ENCODE assay signal across 8 mouse cellular contexts in genomic region chr4:133632483-133633327, GRCm38 (mm10). TPM values are rescaled to one million over a fixed set of nuclear protein-coding genes. Genes with fewer than 3 reads are reported as not detected.
DNase-seq lines count a peak whose midpoint lies in the region; ATAC-seq and TF ChIP-seq lines count a peak whose summit lies in the region.

No protein-coding gene starts in this region.

- DNase-seq in heart, embryonic 10.5 days (ENCODE audit: low spot score): no peak
- no peak for DNase-seq in heart, adult 9 months (ENCODE audit: low spot score in 2 of 2)
- DNase-seq in CD4-positive, CD25-positive, alpha-beta regulatory T cell, adult 2 months (ENCODE audit: low read depth, low spot score): peak; percentile 66
- peak; percentile 59 for DNase-seq in brain, adult 2 months (ENCODE audit: low read depth, low spot score)
- DNase-seq in kidney, postnatal 4 days: peak; percentile 32 to 62
- no peak for DNase-seq in layer of hippocampus, postnatal 14 days (ENCODE audit: low spot score in 2 of 2)

- peak; percentile 43; the same call in 1 of the 2 replicates for ATAC-seq in heart, embryonic 12.5 days (ENCODE audit: insufficient number of reproducible peaks, low FRiP score)

- peak overlapping the region; percentile 97 for H3K4me2 ChIP-seq in heart, embryonic 12.5 days
- peak overlapping the region; percentile 91 for H3K4me2 ChIP-seq in myocyte (ENCODE audit: low read depth)

- TF ChIP-seq POLR2A in myocyte (IDR thresholded peaks at IDR 0.05; ENCODE audit: insufficient read length, low read depth): no peak

- peaks cover 31% of the 10 kb centered on the region for H3K4me1 ChIP-seq in heart, embryonic 10.5 days
- peaks cover 42% of the 10 kb centered on the region for H3K4me1 ChIP-seq in heart, embryonic 12.5 days (replicated peaks)

- H3K27ac ChIP-seq in heart, embryonic 10.5 days: peak overlapping the region; percentile 89
- H3K27ac ChIP-seq in heart, embryonic 12.5 days (ENCODE audit: poor library complexity, severe bottlenecking): peak overlapping the region; percentile 53; the same call in 1 of the 2 replicates

- peak overlapping the region; percentile 90 for H3K9ac ChIP-seq in heart, embryonic 12.5 days

- WGBS in heart, embryonic 10.5 days: 3% methylated on average over 64 of the region's 69 CpGs
- 1% methylated on average over 63 of the region's 69 CpGs for WGBS in heart, embryonic 12.5 days

- no peaks in the 10 kb centered on the region for H3K27me3 ChIP-seq in heart, embryonic 10.5 days (ENCODE audit: insufficient read depth, poor library complexity, severe bottlenecking)
- H3K27me3 ChIP-seq in heart, embryonic 12.5 days (replicated peaks): no peaks in the 10 kb centered on the region
- H3K27me3 ChIP-seq in myocyte (ENCODE audit: control insufficient read depth, insufficient read depth, insufficient read length): no peaks in the 10 kb centered on the region

- H3K9me3 ChIP-seq in heart, embryonic 10.5 days: no peaks in the 10 kb centered on the region
- H3K9me3 ChIP-seq in heart, embryonic 12.5 days (replicated peaks): no peaks in the 10 kb centered on the region

- 0 out of 2 replicates have a peak, but pooled peaks cover 4% of the 10 kb centered on the region for H3K36me3 ChIP-seq in heart, embryonic 10.5 days
- H3K36me3 ChIP-seq in heart, embryonic 12.5 days: no peaks in the 10 kb centered on the region
- H3K36me3 ChIP-seq in myocyte (ENCODE audit: control insufficient read depth, insufficient read depth): no peaks in the 10 kb centered on the region

- H3K4me3 ChIP-seq in heart, embryonic 10.5 days: peak overlapping the region; percentile 83
- H3K4me3 ChIP-seq in heart, embryonic 12.5 days: peak overlapping the region; percentile 89
- H3K4me3 ChIP-seq in myocyte: peak overlapping the region; percentile 46

- peaks cover 33% of the 10 kb centered on the region for H3K79me2 ChIP-seq in myocyte (ENCODE audit: control insufficient read depth, insufficient read depth)

- peak overlapping the region; percentile 42 for H3ac ChIP-seq in myocyte (ENCODE audit: control insufficient read depth, insufficient read length)

TF ChIP-seq in myocyte, 11 proteins besides CTCF, POLR2A, EP300 and RAD21:
- TF ChIP-seq TCF3 (IDR thresholded peaks at IDR 0.05; ENCODE audit: insufficient read length, low read depth) (no peak), TCF12 (IDR thresholded peaks at IDR 0.05; ENCODE audit: insufficient read depth, poor library complexity, severe bottlenecking) (no peak), MYOG (IDR thresholded peaks at IDR 0.05; ENCODE audit: control insufficient read depth in 1 of 3, insufficient read depth in 1 of 3, insufficient read length in 2 of 3, low read depth in 2 of 3) (no peak), E2F4 (IDR thresholded peaks at IDR 0.05; ENCODE audit: insufficient read depth) (no peak), MYOD1 (IDR thresholded peaks at IDR 0.05; ENCODE audit: control insufficient read depth in 1 of 3, insufficient read length in 2 of 3, low read depth in 2 of 3) (no peak), POLR2AphosphoS2 (IDR thresholded peaks at IDR 0.05; ENCODE audit: insufficient read length, low read depth) (no peak), SRF (IDR thresholded peaks at IDR 0.05; ENCODE audit: control insufficient read depth, insufficient read length, low read depth) (no peak), USF1 (IDR thresholded peaks at IDR 0.05; ENCODE audit: low read depth) (no peak), REST (IDR thresholded peaks at IDR 0.05; ENCODE audit: insufficient read depth, insufficient read length) (no peak), CEBPB (IDR thresholded peaks at IDR 0.05; ENCODE audit: insufficient read depth, poor library complexity, severe bottlenecking) (no peak), MAX (IDR thresholded peaks at IDR 0.05; ENCODE audit: low read depth) (no peak)
TF ChIP-seq in myocyte: peak in this region for 0.

RNA-seq across cellular contexts. Expression of gene Zdhhc18, which starts 17.2 kb away (rescaled TPM):
- polyA plus RNA-seq in heart, embryonic 10.5 days (2016; fragmentation: Nextera tagmentation; extraction: Ambion mirVana): 1.6 and 2.9 TPM in 2 replicates
- 3.5 and 3.9 TPM in 2 replicates for polyA plus RNA-seq in heart, embryonic 12.5 days (2016; fragmentation: Nextera tagmentation; extraction: Ambion mirVana)
- 14.3 TPM for polyA plus RNA-seq in myocyte (2012; fragmentation: generic; extraction: Trizol)
- total RNA-seq in layer of hippocampus, postnatal 14 days (2021): 10 to 100 TPM; 30.0 to 36.7 TPM

RNA-seq across cellular contexts. Expression of gene Sfn, which starts 30.7 kb away (rescaled TPM):
- polyA plus RNA-seq in heart, embryonic 10.5 days (2016; fragmentation: Nextera tagmentation; extraction: Ambion mirVana): 4.3 and 12.9 TPM in 2 replicates
- 0.76 and 1.4 TPM in 2 replicates for polyA plus RNA-seq in heart, embryonic 12.5 days (2016; fragmentation: Nextera tagmentation; extraction: Ambion mirVana)
- polyA plus RNA-seq in myocyte (2012; fragmentation: generic; extraction: Trizol): 0.56 TPM
- 1 to 10 TPM; 1.2 to 1.5 TPM for total RNA-seq in layer of hippocampus, postnatal 14 days (2021)

RNA-seq across cellular contexts. Expression of gene Pigv, which starts 39.7 kb away (rescaled TPM):
- 15.2 and 16.4 TPM in 2 replicates for polyA plus RNA-seq in heart, embryonic 10.5 days (2016; fragmentation: Nextera tagmentation; extraction: Ambion mirVana)
- 15.0 and 18.4 TPM in 2 replicates for polyA plus RNA-seq in heart, embryonic 12.5 days (2016; fragmentation: Nextera tagmentation; extraction: Ambion mirVana)
- polyA plus RNA-seq in myocyte (2012; fragmentation: generic; extraction: Trizol): 9.8 TPM
- total RNA-seq in layer of hippocampus, postnatal 14 days (2021): 1 to 10 TPM; 6.8 to 9.1 TPM

RNA-seq across cellular contexts. Expression of gene Gpn2, which starts 48.5 kb away (rescaled TPM):
- 18.2 and 22.1 TPM in 2 replicates for polyA plus RNA-seq in heart, embryonic 10.5 days (2016; fragmentation: Nextera tagmentation; extraction: Ambion mirVana)
- 11.2 and 12.2 TPM in 2 replicates for polyA plus RNA-seq in heart, embryonic 12.5 days (2016; fragmentation: Nextera tagmentation; extraction: Ambion mirVana)
- polyA plus RNA-seq in myocyte (2012; fragmentation: generic; extraction: Trizol): 32.2 TPM
- 10 to 100 TPM; 11.1 to 11.4 TPM for total RNA-seq in layer of hippocampus, postnatal 14 days (2021)

RNA-seq across cellular contexts. Expression of gene Gpatch3, which starts 58.2 kb away (rescaled TPM):
- 7.1 and 9.6 TPM in 2 replicates for polyA plus RNA-seq in heart, embryonic 10.5 days (2016; fragmentation: Nextera tagmentation; extraction: Ambion mirVana)
- polyA plus RNA-seq in heart, embryonic 12.5 days (2016; fragmentation: Nextera tagmentation; extraction: Ambion mirVana): 6.0 and 6.9 TPM in 2 replicates
- polyA plus RNA-seq in myocyte (2012; fragmentation: generic; extraction: Trizol): 4.1 TPM
- 1 to 10 TPM; 8.0 TPM for total RNA-seq in layer of hippocampus, postnatal 14 days (2021)

Comparison
In these comparisons a context has a peak if more than half of its experiments do, and no peak if none do; other contexts are left out.
1. DNase-seq: peak in CD4-positive, CD25-positive, alpha-beta regulatory T cell, adult 2 months (single experiment), brain, adult 2 months (single experiment) and kidney, postnatal 4 days (2 of 2); none in heart, embryonic 10.5 days (single experiment), heart, adult 9 months (0 of 2) and layer of hippocampus, postnatal 14 days (0 of 2).
2. Peak in every context shown above with its lines, with median percentiles within 50 percentile points of each other: H3K4me3 ChIP-seq.